Mouse (Mus musculus) MEL (cell line): ENCODE measurements around the gene Tradd. TPM values are rescaled to one million over a fixed set of nuclear protein-coding genes. Genes with fewer than 3 reads are reported as not detected.
"Not testable (repeated sequence)": the region's sequence is repeated elsewhere in the genome, so short reads cannot be mapped to it uniquely, and the experiment has no call there.

ENCODE experiments used
- DNase-seq: peaks from one replicate; pipeline ENCODE4 v3.0.0; 2011; ENCODE audit warnings: low read depth, low spot score
- H3K27ac ChIP-seq: 2 replicates; pipeline ENCODE4 v1.5.1; 2012; ENCODE audit warnings: low read depth, mild to moderate bottlenecking, control low read depth, low read length, moderate library complexity; ENCODE audit not compliant: control insufficient read depth
- H3K27me3 ChIP-seq, 2 experiments: fragments of 150-350 bp in 1 of 2; sonication (generic) in 1 of 2; 2 replicates each; pipeline ENCODE4 v1.6.1; 2012; ENCODE audit warnings: low read length in 2 of 2, mild to moderate bottlenecking in 2 of 2, improper control_type of control experiment in 1 of 2, moderate library complexity in 1 of 2; ENCODE audit not compliant: insufficient read depth in 2 of 2, control insufficient read depth in 1 of 2
- H3K36me3 ChIP-seq, 2 experiments: 2 replicates each; pipeline ENCODE4 v1.6.1; 2012 to 2014; ENCODE audit warnings: low read length in 2 of 2, improper control_type of control experiment in 1 of 2, inconsistent platforms in 1 of 2, mild to moderate bottlenecking in 1 of 2; ENCODE audit not compliant: insufficient read depth in 2 of 2, control insufficient read depth in 1 of 2
- H3K4me1 ChIP-seq, 2 experiments: fragments of 150-350 bp in 1 of 2; sonication (generic) in 1 of 2; 2 replicates each; pipeline ENCODE4 v1.6.1; 2012; ENCODE audit warnings: low read length in 2 of 2, improper control_type of control experiment in 1 of 2, mild to moderate bottlenecking in 1 of 2; ENCODE audit not compliant: insufficient read depth in 2 of 2, control insufficient read depth in 1 of 2
- H3K4me3 ChIP-seq, 2 experiments: fragments of 150-350 bp in 1 of 2; sonication (generic) in 1 of 2; 2 replicates each; pipeline ENCODE4 v1.5.1; 2012; ENCODE audit warnings: low read depth in 2 of 2, low read length in 2 of 2, mild to moderate bottlenecking in 2 of 2, moderate library complexity in 2 of 2, control low read depth in 1 of 2, improper control_type of control experiment in 1 of 2; ENCODE audit not compliant: control insufficient read depth in 1 of 2, insufficient read depth in 1 of 2
- H3K79me2 ChIP-seq: 2 replicates; pipeline ENCODE4 v1.6.1; 2012; ENCODE audit warnings: mild to moderate bottlenecking, low read length, moderate library complexity; ENCODE audit not compliant: control insufficient read depth, poor library complexity, insufficient read depth
- H3K9ac ChIP-seq: 2 replicates; pipeline ENCODE4 v1.6.1; 2012; ENCODE audit warnings: low read depth, mild to moderate bottlenecking, control low read depth, low read length, moderate library complexity; ENCODE audit not compliant: control insufficient read depth, poor library complexity, severe bottlenecking
- H3K9me3 ChIP-seq: fragments of 150-350 bp; sonication (generic); replicated peaks from 2 replicates; pipeline ENCODE4 v1.6.1; 2012; ENCODE audit warnings: mild to moderate bottlenecking, low read length, improper control_type of control experiment, moderate library complexity; ENCODE audit not compliant: insufficient read depth
- CHD2 ChIP-seq: IDR thresholded peaks from 2 replicates; pipeline ENCODE4 v1.6.1; 2011; ENCODE audit warnings: low read length, improper control_type of control experiment
- ELF1 ChIP-seq: IDR thresholded peaks from 2 replicates; pipeline ENCODE4 v1.6.1; 2014; ENCODE audit warnings: low read depth, mild to moderate bottlenecking, inconsistent platforms, low read length, improper control_type of control experiment, moderate library complexity
- EP300 ChIP-seq, 2 experiments: IDR thresholded peaks; 2 replicates each; pipeline ENCODE4 v1.6.1; 2011; ENCODE audit warnings: improper control_type of control experiment in 2 of 2, low read length in 2 of 2, low read depth in 1 of 2, mild to moderate bottlenecking in 1 of 2
- GATA1 ChIP-seq: IDR thresholded peaks from 2 replicates; pipeline ENCODE4 v1.6.1; 2011; ENCODE audit warnings: low read depth, low read length, improper control_type of control experiment
- HCFC1 ChIP-seq: IDR thresholded peaks from 2 replicates; pipeline ENCODE4 v1.6.1; 2012; ENCODE audit warnings: low read depth, mild to moderate bottlenecking, inconsistent platforms, low read length, improper control_type of control experiment, moderate library complexity
- KAT2A ChIP-seq: conservative IDR thresholded peaks from 2 replicates; pipeline ENCODE4 v1.6.1; 2012; ENCODE audit warnings: low read depth, low read length, improper control_type of control experiment, inconsistent platforms
- MAX ChIP-seq: IDR thresholded peaks from 2 replicates; pipeline ENCODE4 v1.6.1; 2011; ENCODE audit warnings: low read length, improper control_type of control experiment
- MAZ ChIP-seq: IDR thresholded peaks from 2 replicates; pipeline ENCODE4 v1.6.1; 2012; ENCODE audit warnings: low read depth, mild to moderate bottlenecking, inconsistent platforms, low read length, improper control_type of control experiment
- MEF2A ChIP-seq: IDR thresholded peaks from 2 replicates; pipeline ENCODE4 v1.6.1; 2014; ENCODE audit warnings: low read depth, mild to moderate bottlenecking, inconsistent platforms, low read length, improper control_type of control experiment; ENCODE audit not compliant: poor library complexity, insufficient replicate concordance, severe bottlenecking; ENCODE audit errors: extremely low read depth
- MYB ChIP-seq: IDR thresholded peaks from 2 replicates; pipeline ENCODE4 v1.6.1; 2011; ENCODE audit warnings: mild to moderate bottlenecking, low read depth, low read length, improper control_type of control experiment
- ZC3H11A ChIP-seq: IDR thresholded peaks from 2 replicates; pipeline ENCODE4 v1.6.1; 2012; ENCODE audit warnings: low read depth, mild to moderate bottlenecking, inconsistent platforms, low read length, improper control_type of control experiment
- ZKSCAN1 ChIP-seq: IDR thresholded peaks from 2 replicates; pipeline ENCODE4 v1.6.1; 2012; ENCODE audit warnings: low read depth, mild to moderate bottlenecking, inconsistent platforms, low read length, improper control_type of control experiment, moderate library complexity
- polyA plus RNA-seq, 2 experiments: library from polyadenylated mRNA; stranded (reverse) in 1 of 2; unstranded in 1 of 2; fragments of >175 nt in 1 of 2; fragments of >200 nt in 1 of 2; gene quantifications; 2 replicates each; pipeline versions ENCODE4 v1.2.1 to v1.2.4; 2012; ENCODE audit warnings: low replicate concordance in 2 of 2, low read depth in 1 of 2; ENCODE audit not compliant: insufficient read length in 2 of 2, insufficient read depth in 1 of 2, missing spikeins in 1 of 2
- total RNA-seq: library from RNA; depleted of rRNA; stranded (reverse); fragments of 300-350 nt; gene quantifications from 2 replicates; pipeline ENCODE4 v1.2.3, GENCODE M21; 2012

The Tradd gene
- total and polyA plus RNA-seq, 3 experiments: 31.0 to 33.5 TPM; not detected in 1

DNA sequence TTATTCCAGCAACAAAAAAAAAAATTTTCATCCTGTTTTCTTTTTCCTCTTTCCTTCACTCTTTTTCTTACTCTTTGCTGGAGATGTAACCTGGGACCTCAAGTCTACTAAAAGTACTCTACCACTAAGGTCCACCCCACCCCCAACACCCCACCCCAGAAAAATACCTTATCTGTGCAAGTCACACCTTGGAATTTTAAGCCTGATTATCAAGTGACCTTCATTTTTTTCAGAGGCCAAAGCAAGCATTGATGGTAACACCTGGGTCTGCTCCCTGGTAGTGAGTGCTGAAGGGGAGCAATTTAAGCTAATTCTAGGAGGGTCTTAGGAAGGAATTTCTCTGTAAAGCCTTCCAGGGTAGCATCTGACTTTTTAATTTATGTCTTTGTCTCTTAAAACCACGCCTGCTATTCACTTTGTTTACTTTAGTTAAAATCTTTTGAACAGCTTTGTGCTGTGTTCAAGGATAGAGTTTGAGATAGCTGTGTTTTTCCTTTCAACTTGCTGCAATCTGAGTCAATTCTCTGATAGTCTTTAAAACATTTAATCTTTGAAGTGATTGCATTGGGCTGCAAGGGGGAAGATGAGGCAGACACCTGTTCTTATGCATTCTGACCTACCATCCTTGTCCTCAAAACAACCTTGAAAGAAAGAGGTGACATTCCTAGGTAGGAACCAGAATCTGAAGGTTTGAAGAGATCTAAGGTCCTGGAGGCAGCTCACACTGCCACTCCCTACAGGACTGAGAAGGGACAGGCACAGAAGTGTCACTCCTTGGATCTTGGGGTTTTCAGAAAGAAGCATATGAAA, 31.1 kb downstream of the Tradd start:
- Histone ChIP-seq H3K4me3 (no peak overlapping the region), H3K27me3 (no peaks in the 10 kb centered on the region), H3K79me2 (peaks cover 2% of the 10 kb centered on the region; the same call in 1 of the 2 replicates), H3K27ac (no peak overlapping the region), H3K4me1 (peaks cover 5 to 8% of the 10 kb centered on the region in 2 experiments), H3K36me3 (peaks cover 5 to 25% of the 10 kb centered on the region in 2 experiments), H3K9me3 (no peaks in the 10 kb centered on the region)
- no peak for DNase-seq
- TF ChIP-seq CHD2 (no peak), KAT2A (no peak), ZC3H11A (no peak), MEF2A (no peak), MYB (no peak), ZKSCAN1 (no peak), HCFC1 (no peak), GATA1 (no peak)
- TF ChIP-seq, all 39 proteins: peak for 0
- H3K9ac ChIP-seq: no peak overlapping the region

DNA sequence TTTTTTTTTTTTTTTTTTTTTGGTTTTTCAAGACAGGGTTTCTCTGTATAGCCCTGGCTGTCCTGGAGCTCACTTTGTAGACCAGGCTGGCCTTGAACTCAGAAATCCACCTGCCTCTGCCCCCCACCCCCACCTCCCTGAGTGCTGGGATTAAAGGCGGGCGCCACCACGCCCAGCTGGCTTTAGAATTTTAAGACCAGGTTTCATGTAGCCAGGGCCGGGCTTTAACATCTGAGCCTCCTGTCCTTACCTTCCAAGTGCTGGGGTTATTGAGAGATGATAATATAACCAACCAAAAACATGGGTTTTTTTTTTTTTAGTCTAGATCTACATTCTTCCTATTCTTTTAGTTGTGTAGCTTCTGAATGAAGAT, 32.1 kb downstream of the Tradd start:
- H3K27me3 ChIP-seq, H3K4me1 ChIP-seq: not testable (repeated sequence)

DNA sequence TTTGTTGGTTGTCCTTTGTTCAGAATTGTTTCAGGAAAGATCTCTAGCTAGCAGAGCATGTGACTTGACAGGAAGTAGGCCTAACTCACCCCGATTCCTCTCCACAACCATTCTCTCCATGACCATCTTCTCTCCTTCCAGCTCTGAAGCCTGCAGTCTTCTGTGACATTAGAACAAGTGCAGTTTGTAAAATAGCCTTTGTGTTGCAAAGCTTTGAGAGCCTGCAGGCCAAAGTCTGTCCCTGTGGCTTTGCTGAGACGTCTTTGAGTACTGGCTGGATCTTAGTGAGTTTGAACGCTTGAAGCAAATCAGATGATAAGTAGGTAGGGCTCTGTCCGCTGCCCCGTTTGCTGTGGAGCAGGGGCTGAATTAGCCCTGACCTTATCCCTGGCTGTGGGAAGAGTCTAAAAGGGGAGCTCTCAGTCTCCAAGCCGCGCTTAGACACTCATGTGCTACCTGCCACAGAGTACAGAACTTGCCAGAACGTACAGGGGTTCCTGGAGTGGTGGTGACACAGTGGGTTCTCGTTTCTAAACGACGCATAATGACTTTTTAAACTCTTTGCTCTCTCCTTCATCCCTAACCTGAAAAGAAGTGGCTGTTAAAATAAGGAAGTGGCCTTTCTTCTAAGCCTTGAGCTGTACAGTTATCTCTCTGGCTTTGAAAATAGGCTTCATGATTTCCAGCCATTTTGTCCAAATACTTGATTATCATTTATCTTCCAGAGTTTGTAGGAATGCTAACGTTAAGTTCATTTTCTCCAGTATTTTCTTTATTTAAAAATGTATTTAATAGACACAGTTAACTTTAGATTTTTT, 32.7 kb downstream of the Tradd start:
- H3K27me3 ChIP-seq: no peaks in the 10 kb centered on the region
- peaks cover 8% of the 10 kb centered on the region for H3K79me2 ChIP-seq
- peaks cover 2 to 8% of the 10 kb centered on the region in 2 experiments; a peak in 3 of 4 replicates for H3K4me1 ChIP-seq
- H3K9me3 ChIP-seq: no peaks in the 10 kb centered on the region
- H3K9ac ChIP-seq: no peak overlapping the region
- H3K4me3 ChIP-seq: no peak overlapping the region
- TF ChIP-seq EP300 (IDR thresholded peaks at IDR 0.05; ENCODE audit: low read depth in 1 of 2, low read length in 2 of 2) (peak in 1 of 2 experiments; percentile 60; a peak in 2 of 4 replicates), MAZ (no peak), ELF1 (peak; percentile 37; the same call in 1 of the 2 replicates), MAX (0 out of 2 replicates have a peak, but pooled peaks have one; percentile 17)
- peak overlapping the region; percentile 1; the same call in 1 of the 2 replicates for H3K27ac ChIP-seq
- H3K36me3 ChIP-seq: peaks cover 5 to 24% of the 10 kb centered on the region in 2 experiments
- peak; percentile 56 for DNase-seq

More for the DNA sequence above, 32.1 kb downstream of the Tradd start:
- H3K9me3 ChIP-seq, H3K79me2 ChIP-seq, DNase-seq, H3K27ac ChIP-seq, H3K4me3 ChIP-seq, H3K9ac ChIP-seq: not testable (repeated sequence)
- peaks cover 5 to 22% of the 10 kb centered on the region in 2 experiments for H3K36me3 ChIP-seq
